Mouse (Mus musculus) lung, adult 2 months (tissue): ENCODE data around the gene Chmp4b.

Source experiments
- CTCF ChIP-seq: fragments of 200-500 bp; IDR thresholded peaks from 2 replicates; pipeline ENCODE4 v1.5.1; 2011; ENCODE audit warnings: mild to moderate bottlenecking, low read length, control low read depth; ENCODE audit not compliant: insufficient read depth
- POLR2A ChIP-seq: fragments of 200-500 bp; IDR thresholded peaks from 2 replicates; pipeline ENCODE4 v1.6.1; 2011; ENCODE audit warnings: low read depth, mild to moderate bottlenecking, control low read depth, low read length, borderline replicate concordance; ENCODE audit errors: extremely low read depth

GRCm38 (mm10) chr2:154693941-154694256 is 42.4 kb downstream of the Chmp4b start:
- TF ChIP-seq POLR2A (no peak), CTCF (no peak)
